Mouse (Mus musculus): Measurements from ENCODE around the gene Agpat1. TPM values are rescaled to one million over a fixed set of nuclear protein-coding genes. Genes with fewer than 3 reads are reported as not detected.
A peak's percentile ranks its signal among the peaks of the same experiment; 100 is the strongest.

The Agpat1 gene
- 100 to 1,000 TPM; 106 to 112 TPM for total RNA-seq (2021)
- long read RNA-seq, experiment 1, transcript Agpat1-201 (7 exons, 2,190 nt): major isoform, 17 of 27 reads
- long read RNA-seq, experiment 1, partial matches to known transcripts: 2 of 27 reads
- long read RNA-seq, experiment 1, other reads (novel, unspliced or antisense): 8 of 27 reads
- long read RNA-seq, experiment 2, transcript Agpat1-201 (7 exons, 2,190 nt): major isoform, 21 of 43 reads
- long read RNA-seq, experiment 2, partial matches to known transcripts: 19 of 43 reads
- long read RNA-seq, experiment 2, other reads (novel, unspliced or antisense): 3 of 43 reads

DNA sequence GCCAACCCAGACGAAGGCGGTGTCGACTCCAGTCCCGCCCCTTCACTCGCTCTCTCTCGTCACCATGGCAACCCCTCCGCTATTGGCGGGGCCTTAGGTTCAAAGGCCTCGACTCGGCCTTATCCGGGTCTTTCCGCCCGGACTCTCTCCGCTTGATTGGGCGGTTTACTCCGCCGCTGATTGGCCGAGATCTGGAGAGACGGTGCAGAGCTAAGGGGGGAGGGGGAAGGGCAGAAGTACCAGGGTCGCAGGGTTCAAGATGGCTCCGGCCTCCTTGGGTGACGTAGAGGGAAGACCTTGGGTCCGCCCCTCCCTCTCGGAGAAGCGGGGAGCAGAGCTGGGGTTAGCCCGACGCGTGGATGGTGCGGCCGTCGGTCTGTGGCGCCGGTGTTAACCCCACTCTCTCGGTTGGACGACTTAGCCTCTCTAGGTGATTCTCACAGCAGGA lies at the start of gene Agpat1:
Gene Agpat1 (plus strand): TSS at position 202 of the 448 bp plus-strand sequence.
- DNase-seq (ENCODE audit: low spot score in 2 of 2): peak; percentile 90 to 93

- peak; percentile 82 to 86 for DNase-seq (ENCODE audit: low spot score in 2 of 2)
These were observed 48.6 kb upstream of the Agpat1 start for GRCm38 (mm10) chr17:34555483-34555882.

GRCm38 (mm10) chr17:34556406-34556805 lies 47.7 kb upstream of the Agpat1 start:
- DNase-seq (ENCODE audit: low spot score in 2 of 2): no peak

DNA sequence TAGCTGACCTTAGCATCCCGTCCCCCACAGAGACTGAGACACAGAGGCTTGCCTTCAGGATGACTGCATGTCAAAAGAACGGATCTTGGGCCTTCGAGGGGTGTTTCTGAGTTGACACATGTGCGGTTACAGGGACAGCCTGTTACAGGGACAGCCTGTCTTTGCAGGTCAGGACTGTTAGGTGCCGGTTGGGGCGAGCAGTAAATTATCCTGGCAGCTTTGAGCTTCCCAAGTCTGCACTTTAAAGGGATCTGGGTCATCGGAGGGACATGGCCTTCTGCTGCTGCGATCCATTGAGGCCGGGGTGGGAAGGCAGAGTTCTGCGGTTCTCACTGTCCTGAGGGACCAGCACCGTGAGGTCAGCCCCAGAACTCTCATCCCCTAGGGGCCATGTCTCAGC lies 46.7 kb upstream of the Agpat1 start:
- no peak for DNase-seq (ENCODE audit: low spot score in 2 of 2)

DNA sequence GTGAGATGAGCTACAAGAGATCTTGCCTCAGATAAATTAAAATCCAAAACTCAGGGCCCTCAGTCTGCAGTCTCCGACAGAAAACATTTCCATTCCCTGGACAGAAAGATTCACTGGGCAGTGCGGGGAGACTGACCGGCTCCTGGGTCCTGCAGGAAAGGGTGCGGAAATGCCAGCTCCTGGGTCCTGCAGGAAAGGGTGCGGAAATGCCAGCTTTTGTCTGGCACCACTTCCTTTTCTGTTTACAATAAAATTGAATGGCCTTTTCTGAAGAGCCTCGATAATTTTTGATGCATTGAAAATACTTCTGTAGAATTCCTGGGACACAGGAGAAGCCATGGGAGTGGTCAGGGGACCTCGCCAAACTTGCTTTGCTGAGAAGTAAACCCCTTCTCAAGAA lies 44.9 kb upstream of the Agpat1 start:
- DNase-seq (ENCODE audit: low spot score in 2 of 2): no peak

DNA sequence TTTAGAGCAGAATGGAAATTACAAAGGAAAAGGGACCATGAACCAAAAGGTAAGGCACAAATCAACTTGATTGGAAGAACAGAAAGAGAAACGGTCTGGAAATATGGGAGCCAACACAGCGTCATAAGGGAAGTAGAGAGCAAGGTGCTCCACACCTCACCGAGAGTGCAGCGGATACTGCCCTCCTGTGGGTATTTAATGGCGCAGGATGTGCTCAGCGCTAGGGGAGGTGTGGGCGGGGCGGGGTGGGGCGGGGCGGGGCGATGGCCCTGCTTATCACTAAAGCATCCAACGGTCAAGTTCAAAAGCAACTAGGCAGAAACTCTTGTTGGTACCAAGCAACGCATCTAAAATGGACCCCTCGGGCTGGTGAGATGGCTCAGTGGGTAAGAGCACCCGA lies 44.2 kb upstream of the Agpat1 start:
- DNase-seq (ENCODE audit: low spot score in 2 of 2): no peak

- no peak for DNase-seq (ENCODE audit: low spot score in 2 of 2)
These were observed 43.6 kb upstream of the Agpat1 start for GRCm38 (mm10) chr17:34560438-34560837.

DNA sequence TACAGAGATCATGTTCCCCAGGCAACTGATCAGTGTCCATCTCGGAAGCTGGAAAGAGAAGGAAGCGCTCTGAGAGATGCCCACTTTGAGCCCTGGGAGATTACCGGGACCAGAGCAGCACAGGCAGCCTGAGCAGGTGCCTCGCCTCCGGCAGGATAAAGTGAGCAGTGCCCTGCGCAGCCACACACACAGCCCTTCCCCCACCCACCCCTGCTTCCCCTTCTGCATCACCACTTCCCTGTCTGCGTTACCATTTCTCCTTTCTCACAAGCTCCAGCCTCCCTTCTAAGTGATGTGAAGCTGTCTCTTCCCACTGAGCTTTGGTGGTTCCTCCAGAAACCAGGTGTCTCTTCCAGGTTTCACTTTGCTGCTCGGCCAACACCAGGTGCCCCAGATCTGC lies 42.9 kb upstream of the Agpat1 start:
- no peak for DNase-seq (ENCODE audit: low spot score in 2 of 2)

DNA sequence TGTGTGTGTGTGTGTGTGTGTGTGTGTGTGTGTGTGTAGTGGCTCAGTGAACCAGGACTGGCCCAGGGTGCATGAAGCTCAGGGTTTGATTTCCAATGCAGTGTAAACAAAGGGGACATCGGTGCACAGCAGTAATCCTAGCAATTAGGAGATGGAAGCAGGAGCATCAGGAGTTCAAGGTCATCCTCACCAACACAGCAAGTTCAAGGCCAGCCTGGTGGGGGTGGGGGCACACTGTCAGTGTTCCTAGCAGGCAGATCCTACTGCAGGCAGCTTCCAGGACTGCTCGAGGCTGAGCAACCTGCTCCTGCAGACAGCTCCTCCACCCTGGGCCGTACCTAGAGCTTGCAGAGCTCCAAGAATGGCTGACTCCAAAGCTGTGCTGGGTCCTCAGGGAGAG lies 41.5 kb upstream of the Agpat1 start:
- no peak for DNase-seq (ENCODE audit: low spot score in 2 of 2)

- no peak for DNase-seq (ENCODE audit: low spot score in 2 of 2)
These were observed 40.7 kb upstream of the Agpat1 start for GRCm38 (mm10) chr17:34563354-34563753.

DNA sequence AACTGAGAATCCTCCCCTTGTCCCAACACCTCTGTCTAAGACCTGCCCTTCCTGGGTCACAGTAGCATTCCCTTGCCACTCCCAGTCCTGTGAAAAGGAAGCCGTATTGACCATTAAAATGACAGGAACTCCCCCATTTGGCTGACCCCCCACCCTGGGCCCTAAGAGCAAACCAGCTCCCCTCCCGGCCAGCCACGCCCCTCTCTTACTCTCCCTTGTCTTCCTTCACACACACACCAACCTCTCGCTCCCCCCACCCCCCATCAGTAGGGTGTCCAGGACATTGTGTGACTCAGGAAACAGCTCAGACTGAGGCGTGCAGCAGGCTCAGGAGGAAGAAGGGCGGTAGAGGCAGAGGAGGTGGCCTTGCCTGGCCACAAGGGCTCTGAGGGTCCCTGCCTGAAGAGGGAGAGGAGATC lies 40.0 kb upstream of the Agpat1 start, which contains the start of gene Notch4:
Gene Notch4 (plus strand): TSS at position 266 of the 419 bp plus-strand sequence.
- peak in 1 of 2 experiments; percentile 47 for DNase-seq (ENCODE audit: low spot score in 2 of 2)

DNA sequence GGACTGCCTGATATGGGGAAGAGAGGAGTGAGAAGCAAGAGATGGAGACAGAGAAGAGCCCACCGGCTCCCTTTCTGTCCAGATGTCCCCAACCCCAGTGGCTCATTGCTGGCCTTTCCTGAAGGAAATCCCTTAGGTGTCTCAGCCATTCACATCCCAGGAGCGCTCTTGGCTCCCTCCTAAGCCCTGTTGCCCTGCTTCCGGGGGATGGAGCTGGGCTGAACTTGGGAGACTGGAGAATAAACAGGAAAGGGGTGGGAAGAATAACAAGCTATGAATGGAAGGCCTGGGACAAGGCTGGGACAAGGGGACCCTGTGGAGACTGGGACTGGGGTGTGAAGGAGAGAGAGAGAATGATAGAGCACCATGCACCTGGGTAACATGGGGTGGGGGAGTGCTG lies 39.3 kb upstream of the Agpat1 start:
- no peak for DNase-seq (ENCODE audit: low spot score in 2 of 2)

DNA sequence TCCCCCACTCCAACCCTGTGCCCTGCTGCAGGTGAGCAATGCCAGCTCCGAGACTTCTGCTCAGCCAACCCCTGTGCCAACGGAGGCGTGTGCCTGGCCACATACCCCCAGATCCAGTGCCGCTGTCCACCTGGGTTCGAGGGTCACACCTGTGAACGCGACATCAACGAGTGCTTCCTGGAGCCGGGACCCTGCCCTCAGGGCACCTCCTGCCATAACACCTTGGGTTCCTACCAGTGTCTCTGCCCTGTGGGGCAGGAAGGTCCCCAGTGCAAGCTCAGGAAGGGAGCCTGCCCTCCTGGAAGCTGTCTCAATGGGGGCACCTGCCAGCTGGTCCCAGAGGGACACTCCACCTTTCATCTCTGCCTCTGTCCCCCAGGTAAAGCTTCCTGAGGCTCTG lies 36.8 kb upstream of the Agpat1 start:
- no peak for DNase-seq (ENCODE audit: low spot score in 2 of 2)

GRCm38 (mm10) chr17:34568421-34568820 lies 35.6 kb upstream of the Agpat1 start:
- DNase-seq (ENCODE audit: low spot score in 2 of 2): no peak

GRCm38 (mm10) chr17:34569919-34570318 lies 34.1 kb upstream of the Agpat1 start:
- DNase-seq (ENCODE audit: low spot score in 2 of 2): no peak

- DNase-seq (ENCODE audit: low spot score in 2 of 2): no peak
These were observed 32.2 kb upstream of the Agpat1 start for GRCm38 (mm10) chr17:34571875-34572274.

GRCm38 (mm10) chr17:34572361-34572760 lies 31.7 kb upstream of the Agpat1 start:
- no peak for DNase-seq (ENCODE audit: low spot score in 2 of 2)

DNA sequence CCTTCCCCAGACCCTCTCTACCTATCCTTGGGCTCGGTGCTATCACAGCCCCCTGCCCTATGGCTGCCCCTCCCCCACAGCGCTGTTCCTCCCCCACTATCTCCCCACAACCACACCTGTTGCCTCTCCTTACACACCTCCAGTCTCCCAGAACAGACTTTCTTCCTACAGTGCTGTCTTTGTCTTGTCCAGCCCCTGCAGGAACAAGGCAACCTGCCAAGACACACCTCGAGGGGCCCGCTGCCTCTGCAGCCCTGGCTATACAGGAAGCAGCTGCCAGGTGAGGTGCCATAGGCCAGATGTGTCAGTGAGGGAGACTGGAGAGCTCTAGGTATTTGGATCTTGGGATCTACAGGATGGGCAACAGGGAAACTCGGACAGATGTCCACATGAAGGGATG lies 27.5 kb upstream of the Agpat1 start:
- DNase-seq (ENCODE audit: low spot score in 2 of 2): no peak

DNA sequence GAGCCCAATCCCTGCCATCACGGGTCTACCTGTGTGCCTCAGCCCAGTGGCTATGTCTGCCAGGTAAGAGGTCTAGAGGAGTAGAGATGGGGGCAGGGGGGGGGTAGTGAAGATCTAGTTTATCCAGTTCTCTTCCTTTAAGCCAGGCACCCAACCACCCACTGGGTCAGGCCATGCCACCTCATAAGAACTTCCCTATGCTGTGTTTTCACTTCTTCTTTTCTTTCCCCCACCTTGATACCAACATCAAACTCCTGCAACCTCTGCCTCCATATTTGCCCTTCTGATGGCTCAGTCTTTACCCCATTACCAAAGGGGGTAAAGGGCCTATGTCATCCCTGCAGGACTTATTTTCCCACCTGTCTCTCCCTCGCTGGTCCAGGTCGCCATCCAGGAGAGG lies 26.0 kb upstream of the Agpat1 start:
- DNase-seq (ENCODE audit: low spot score in 2 of 2): no peak

- no peak for DNase-seq (ENCODE audit: low spot score in 2 of 2)
These were observed 21.5 kb upstream of the Agpat1 start for GRCm38 (mm10) chr17:34582528-34582927.

- DNase-seq (ENCODE audit: low spot score in 2 of 2): no peak
These were observed 20.7 kb upstream of the Agpat1 start for GRCm38 (mm10) chr17:34583397-34583796.

DNA sequence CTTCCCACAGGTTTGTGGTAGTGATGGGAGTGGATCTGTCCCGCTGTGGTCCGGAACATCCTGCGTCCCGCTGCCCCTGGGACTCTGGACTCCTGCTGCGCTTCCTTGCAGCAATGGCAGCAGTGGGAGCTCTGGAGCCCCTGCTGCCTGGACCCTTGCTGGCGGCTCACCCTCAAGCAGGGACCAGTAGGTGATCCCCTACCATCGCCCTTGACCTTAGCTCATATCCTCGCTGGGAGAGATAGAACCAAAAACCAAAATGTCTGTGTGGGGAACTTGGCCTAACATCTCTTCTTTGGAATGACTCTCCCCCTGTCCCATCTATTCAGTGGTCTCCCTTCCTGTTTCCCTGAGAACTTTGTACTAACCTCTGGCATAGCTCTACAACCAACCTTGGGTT lies 20.2 kb upstream of the Agpat1 start:
- DNase-seq (ENCODE audit: low spot score in 2 of 2): no peak

- DNase-seq (ENCODE audit: low spot score in 2 of 2): no peak
These were observed 18.9 kb upstream of the Agpat1 start for GRCm38 (mm10) chr17:34585121-34585520.
